Mouse (Mus musculus): ENCODE measurements around the gene Cep57l1.

GRCm38 (mm10) chr10:41825041-41825440 lies 15.4 kb upstream of the Cep57l1 start:
- TF ChIP-seq GATA1 (IDR thresholded peaks at IDR 0.05; ENCODE audit: borderline replicate concordance, low read length), result no peak
- no peak for TF ChIP-seq FLI1 (IDR thresholded peaks at IDR 0.05; ENCODE audit: low read length)

All from megakaryocyte, embryonic 14.5 days (primary cell).